Mouse (Mus musculus) cerebellum, adult 11-12 months (tissue): Measurements from ENCODE around the gene Tas2r106.

Experiments used
- DNase-seq: peaks from one replicate; pipeline ENCODE4 v3.0.0; 2022

Gene Tas2r106

GRCm38 (mm10) chr6:131678786-131679185 is at the start of gene Tas2r106:
Gene Tas2r106 (minus strand): TSS chr6:131678886.
- DNase-seq = no peak

GRCm38 (mm10) chr6:131712803-131713202 is 34.1 kb upstream of the Tas2r106 start:
- DNase-seq = no peak

- DNase-seq = no peak
These were observed 11.3 kb upstream of the Tas2r106 start, which contains the start of gene Tas2r114 for GRCm38 (mm10) chr6:131689963-131690362. Gene Tas2r114 (minus strand): TSS chr6:131690063.

GRCm38 (mm10) chr6:131687395-131687794 is 8.7 kb upstream of the Tas2r106 start, which contains the start of gene Tas2r105:
Gene Tas2r105 (minus strand): TSS chr6:131687495.
- DNase-seq = no peak

- DNase-seq = no peak
These were observed 7.0 kb upstream of the Tas2r106 start, which contains the start of gene Tas2r104 for GRCm38 (mm10) chr6:131685644-131686043. Gene Tas2r104 (minus strand): TSS chr6:131685744.

GRCm38 (mm10) chr6:131660049-131660448 is 18.6 kb downstream of the Tas2r106 start, which contains the start of gene Tas2r107:
Gene Tas2r107 (minus strand): TSS chr6:131660149.
- no peak for DNase-seq

GRCm38 (mm10) chr6:131630812-131631211 is 47.9 kb downstream of the Tas2r106 start, which contains the start of gene Tas2r130:
Gene Tas2r130 (minus strand): TSS chr6:131630912.
- DNase-seq = no peak
